Mouse (Mus musculus) induced T-regulatory cell, adult 2 months (primary cell): ENCODE measurements around the gene Tapt1.
"Not testable (repeated sequence)": the region's sequence is repeated elsewhere in the genome, so short reads cannot be mapped to it uniquely, and the experiment has no call there.

Source experiments
- DNase-seq: peaks from one replicate; pipeline ENCODE4 v3.0.0-alpha.2; 2012; ENCODE audit warnings: low read depth

The Tapt1 gene

DNA sequence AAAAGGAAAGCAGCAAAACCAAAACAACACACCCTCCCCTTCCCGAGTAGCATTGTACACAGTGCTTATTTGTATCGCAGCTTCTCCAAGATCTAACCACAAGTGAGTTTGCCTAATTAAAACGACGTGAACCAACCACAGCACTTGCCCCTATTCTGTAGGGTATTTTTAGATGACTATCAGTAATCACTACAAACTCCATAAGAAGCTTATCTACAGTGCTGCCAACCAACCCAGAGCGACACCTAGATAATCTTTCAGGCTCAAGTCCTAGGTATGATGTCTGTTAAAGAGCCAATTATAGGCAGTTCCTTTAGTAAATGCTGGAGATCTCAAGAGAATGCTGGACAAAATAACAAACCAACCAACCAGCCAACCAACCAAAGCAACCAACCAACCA is 28.6 kb downstream of the Tapt1 start:
- no peak for DNase-seq

DNA sequence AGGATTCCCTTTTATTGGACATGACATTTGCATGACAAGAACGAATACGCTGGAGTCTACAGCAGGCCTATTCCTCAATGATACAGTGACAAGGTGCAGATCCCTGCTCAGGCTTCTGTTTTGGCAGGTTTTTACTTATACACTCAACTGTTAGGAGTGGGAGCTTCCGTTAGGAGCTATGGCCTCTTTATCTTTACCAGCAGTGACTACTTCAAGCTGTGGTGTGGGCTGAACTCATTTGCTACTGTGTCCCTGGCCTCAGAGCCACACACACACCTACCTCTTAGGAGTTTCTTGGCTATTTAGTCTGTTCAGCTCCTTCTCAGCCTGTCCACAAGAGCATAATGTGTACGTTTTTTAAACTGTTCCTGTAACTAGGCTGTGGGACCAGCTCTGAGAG is 30.3 kb downstream of the Tapt1 start:
- DNase-seq = no peak

DNA sequence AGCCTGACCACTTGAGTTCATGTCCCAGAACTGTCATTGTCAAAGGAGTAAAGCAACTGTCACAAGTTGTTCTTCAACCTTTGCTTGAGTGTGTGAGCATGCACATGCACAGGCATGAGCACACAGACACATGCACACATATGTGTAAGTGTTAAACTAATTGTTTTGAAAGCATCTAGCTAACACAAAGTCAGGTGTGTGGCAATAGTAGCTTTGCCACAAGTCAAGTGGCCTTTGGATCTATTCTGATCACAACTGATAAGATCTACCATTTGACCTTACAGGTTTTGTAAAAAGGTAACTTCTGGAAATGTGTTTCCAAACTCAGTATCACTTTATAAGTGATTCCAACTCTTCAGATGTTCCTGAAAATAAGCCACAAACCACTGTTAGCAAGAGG is 39.1 kb downstream of the Tapt1 start:
- DNase-seq = no peak

- peak; percentile 62 for DNase-seq
Measured at GRCm38 (mm10) chr5:44181669-44182068, 44.8 kb downstream of the Tapt1 start.

GRCm38 (mm10) chr5:44180450-44180849 is 46.0 kb downstream of the Tapt1 start:
- no peak for DNase-seq

- no peak for DNase-seq
Measured at GRCm38 (mm10) chr5:44174046-44174445, 52.4 kb downstream of the Tapt1 start.

- no peak for DNase-seq
Measured at GRCm38 (mm10) chr5:44166866-44167265, 59.6 kb downstream of the Tapt1 start.

- DNase-seq = peak; percentile 65
Measured at GRCm38 (mm10) chr5:44165854-44166253, 60.6 kb downstream of the Tapt1 start.

DNA sequence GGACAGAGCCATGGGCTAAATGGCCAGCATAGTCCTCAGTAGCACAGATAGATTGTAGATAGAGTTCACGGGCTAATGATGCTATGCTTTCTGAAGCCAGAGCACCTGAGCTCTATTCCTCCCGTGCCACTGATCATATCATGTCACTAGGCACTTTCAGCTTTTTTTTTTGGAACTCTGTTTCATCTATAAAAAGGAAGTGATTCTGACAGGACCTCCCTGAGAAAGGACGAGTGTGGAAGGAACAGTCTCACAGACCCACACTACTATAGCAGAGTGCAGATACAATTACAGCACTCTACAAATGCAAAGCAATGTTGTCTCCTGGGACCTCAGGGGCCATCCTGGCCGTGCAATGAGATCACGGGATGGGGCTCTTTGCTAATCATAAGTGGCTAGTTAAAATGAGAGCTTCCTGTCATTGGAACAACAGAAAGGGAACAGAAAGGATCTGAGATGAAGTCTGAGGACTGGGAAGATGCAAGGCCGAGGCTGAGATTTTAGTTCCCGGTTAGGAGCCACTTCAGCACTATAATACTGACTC is 62.1 kb downstream of the Tapt1 start:
- no peak for DNase-seq

GRCm38 (mm10) chr5:44163318-44163717 is 63.1 kb downstream of the Tapt1 start:
- DNase-seq = no peak

DNA sequence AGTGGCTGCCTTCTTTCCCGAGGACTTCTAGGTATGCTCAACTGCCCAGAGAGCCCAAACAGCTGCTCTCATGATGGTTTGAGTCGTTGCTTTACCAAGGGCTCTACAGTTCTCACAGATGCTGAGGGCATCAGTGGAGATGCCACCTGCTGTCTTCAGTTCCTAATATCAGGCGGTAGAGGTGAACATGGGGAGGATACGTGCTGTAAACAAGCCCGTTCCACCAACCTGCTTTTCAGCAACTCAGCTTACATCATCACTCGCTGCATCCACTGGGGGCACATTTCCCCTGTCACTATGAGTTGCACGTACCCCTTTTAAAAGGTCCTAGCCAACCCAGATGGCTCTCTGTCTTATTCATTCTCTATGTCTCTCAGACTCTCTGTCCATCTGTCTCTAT is 63.6 kb downstream of the Tapt1 start:
- DNase-seq = no peak

DNA sequence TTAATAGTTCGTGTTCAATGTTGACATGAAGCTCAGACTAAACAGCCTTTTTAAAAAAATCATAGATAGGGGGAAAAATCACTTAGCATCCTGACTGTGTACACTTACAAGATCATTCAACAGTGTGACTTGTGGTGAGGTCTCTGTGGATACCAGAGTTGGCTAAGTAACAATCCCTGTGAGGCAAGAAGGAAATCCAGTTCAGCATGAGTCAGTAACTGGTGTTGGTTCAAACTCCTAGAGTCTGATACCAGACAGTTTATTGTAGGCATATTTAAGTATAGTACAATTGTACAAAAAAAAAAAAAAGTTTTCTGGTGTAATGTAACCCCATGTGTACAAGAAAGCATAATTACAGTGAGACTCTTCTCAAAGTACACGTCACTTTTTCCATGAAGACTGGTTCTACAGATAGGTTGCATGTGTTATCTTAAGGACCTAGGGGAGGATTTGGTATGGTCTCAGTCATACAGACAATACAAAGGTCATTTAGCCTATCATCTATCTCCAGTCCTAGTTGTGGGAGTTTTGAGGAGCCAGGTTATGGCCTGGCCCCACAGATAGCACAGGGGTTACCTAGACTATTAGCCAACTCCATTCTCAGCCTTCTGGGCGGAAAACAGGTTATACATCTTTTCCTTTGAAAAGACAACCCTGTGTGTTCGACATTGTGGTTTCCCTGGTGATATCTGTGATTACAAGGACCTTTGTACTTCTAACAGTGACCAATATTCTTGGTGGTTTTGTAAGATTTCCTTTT is 66.6 kb downstream of the Tapt1 start:
- DNase-seq = no peak

- no peak for DNase-seq
Measured at GRCm38 (mm10) chr5:44159231-44159630, 67.2 kb downstream of the Tapt1 start.

- DNase-seq = no peak
Measured at GRCm38 (mm10) chr5:44158458-44158857, 68.0 kb downstream of the Tapt1 start.

DNA sequence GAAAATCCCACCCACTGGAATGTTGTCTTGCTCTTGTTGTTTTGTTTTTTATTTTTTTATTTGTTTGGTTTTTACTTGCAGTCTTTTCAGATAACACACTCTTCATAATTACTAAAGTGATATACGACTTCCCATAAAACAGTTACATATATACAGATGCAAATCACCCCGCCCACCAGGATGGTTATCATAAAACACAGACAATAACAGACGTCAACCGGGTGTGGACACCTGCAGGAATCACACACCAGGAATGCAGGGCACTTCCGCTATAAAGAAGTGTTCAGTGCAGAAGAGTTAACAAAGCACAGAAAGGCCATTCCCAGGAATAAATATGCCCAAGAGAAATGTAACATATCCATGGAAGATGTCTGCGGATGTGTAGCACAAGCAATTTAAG is 68.7 kb downstream of the Tapt1 start:
- no peak for DNase-seq

DNA sequence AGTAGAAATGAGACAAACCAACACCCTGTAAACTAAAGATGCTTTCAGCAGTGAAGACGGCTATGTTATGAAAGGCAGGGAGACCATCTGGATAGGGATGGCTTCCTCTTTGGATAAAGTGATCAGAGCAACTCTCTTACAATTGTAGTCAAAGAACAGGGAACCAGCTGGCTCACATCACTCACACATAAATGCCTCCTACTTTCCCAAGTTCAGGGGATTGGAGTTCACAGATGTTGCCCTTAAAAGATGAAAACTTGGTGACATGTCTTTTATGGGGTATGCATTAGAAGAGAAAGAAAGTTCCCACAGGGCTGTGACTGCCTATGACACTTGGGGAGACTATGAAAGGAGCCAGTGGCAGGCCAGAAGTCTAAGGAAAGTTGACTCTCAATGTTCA is 73.4 kb downstream of the Tapt1 start:
- DNase-seq = no peak

GRCm38 (mm10) chr5:44151327-44152051 is 74.9 kb downstream of the Tapt1 start:
- no peak for DNase-seq

DNA sequence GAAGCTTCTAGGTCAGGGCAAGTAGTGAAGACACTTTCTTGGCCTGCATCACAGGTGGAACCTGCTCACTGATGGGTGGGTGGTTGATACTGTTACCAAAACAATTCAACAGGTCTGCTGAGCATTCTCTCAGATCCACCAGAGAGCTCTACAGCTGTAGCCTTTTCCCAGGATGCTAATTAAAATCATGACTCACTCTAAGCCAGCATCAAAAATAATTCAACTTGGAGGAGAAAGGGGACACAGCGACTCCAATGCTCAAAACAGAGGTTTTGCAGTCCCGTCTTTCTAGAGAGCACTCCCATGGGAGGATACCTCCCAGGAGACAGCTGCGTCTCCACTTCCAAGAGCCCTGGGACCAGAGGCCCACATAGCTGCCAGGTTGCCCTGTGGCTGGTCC is 78.7 kb downstream of the Tapt1 start:
- DNase-seq = no peak

- no peak for DNase-seq
Measured at GRCm38 (mm10) chr5:44146437-44147332, 79.7 kb downstream of the Tapt1 start.

- DNase-seq = no peak
Measured at GRCm38 (mm10) chr5:44143467-44144235, 82.8 kb downstream of the Tapt1 start.

DNA sequence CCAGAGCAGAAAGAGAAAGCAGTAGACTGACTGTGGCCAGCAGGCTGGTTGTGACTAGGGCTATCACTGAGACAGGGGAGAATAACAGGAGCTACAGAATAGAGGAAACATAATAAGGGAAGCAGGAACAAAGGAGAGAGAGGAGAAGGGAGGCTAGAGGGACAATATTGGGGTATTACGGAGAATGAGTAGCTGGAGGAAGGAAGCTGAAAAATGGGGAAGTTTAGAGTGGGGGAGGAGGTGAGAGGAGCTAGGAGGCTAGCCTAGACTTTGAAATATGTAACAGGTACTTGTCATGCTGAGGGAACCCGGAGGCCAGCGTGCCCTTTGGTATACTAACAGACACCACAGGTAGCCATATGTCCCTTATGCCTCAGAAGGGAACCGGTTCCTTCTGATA is 98.9 kb downstream of the Tapt1 start:
- no peak for DNase-seq

DNA sequence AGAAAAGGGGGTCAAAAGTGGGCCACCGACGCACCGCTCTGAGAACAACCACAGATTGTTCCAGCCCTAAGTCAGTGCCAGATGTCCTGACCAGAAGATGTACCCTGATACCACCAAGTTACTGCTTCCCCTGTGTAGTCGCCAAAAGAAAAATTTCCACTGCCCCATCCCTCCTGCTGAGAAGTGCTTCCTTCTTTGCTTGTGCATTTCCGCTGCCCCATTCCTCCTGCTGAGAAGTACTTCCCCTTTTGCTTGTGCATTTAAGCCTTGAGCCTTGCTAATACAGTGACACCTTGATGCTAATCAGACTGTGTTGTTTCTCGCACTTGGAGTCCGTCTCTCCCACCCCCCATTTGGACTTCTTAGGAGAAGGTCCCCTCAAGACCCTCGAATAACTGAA is 99.9 kb downstream of the Tapt1 start:
- DNase-seq = not testable (repeated sequence)
